Mouse (Mus musculus) adrenal gland, adult (tissue): ENCODE measurements around the gene Cdh23.

Experiments used
- DNase-seq, 2 experiments: peaks; one replicate each; pipeline ENCODE4 v3.0.0; 2022 to 2023; ENCODE audit warnings: low spot score in 1 of 2; ENCODE audit not compliant: inconsistent age in 2 of 2

Cdh23 gene

DNA sequence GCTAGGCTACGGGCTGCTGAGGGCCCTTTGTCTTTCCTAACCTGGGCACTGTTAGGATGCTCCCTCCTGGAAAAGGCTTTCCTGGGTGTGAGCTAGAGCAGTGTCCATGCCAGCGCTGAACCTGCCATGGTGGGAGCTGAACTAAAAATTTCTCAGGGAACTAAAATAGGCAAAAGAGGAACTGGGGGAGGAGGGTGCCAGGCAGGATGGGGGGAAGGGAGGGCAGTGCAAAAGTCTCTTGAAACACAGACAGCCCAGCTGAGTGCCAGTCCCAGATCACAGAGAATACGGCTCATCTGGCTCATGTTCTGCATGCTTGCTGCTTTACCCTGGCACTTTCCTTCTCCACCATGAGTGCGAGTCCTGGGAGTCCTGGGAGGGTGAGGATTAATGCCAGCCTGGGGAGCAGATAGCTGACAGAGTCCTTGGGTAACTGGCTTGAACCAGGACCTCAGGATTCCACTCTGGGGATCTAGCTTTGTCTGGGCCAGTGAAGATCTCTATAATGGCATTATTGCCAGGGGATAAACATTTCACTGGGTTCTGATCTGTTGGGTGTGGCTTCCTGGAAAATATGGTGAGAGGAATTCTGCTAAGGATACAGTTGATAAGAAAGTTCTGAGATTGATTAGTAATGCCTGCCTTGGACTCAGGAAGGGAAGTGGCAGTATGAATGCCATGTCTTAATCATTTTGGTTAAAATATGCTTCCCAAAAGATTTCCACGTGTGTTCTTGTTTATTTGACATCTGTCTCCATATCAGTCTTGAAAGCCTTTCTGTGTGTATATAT lies 324.5 kb downstream of the Cdh23 start:
- DNase-seq = peak in 1 of 2 experiments; percentile 47

DNA sequence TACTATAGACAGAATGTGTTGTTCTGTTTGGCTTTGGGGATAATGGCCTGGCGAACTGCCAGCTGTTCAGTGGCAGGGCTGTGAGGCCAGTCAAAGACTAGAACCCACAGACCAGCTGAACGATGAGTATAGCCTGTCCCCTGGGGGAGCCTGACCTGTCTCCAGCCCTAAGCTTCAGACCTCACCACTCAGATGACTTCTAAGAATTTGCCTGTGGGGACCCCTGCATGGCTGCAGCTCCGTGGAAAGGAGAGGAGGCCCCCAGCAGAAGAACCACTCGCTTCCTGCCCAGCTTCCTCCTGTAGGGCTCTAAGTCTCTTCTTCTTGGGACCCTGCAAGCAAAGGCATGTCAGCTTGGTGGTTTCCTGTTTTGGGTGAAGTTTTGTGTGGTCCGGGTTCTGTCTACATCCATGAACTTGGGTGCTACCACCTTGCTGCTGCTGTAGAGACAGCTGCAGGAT lies 325.7 kb downstream of the Cdh23 start:
- no peak for DNase-seq

DNA sequence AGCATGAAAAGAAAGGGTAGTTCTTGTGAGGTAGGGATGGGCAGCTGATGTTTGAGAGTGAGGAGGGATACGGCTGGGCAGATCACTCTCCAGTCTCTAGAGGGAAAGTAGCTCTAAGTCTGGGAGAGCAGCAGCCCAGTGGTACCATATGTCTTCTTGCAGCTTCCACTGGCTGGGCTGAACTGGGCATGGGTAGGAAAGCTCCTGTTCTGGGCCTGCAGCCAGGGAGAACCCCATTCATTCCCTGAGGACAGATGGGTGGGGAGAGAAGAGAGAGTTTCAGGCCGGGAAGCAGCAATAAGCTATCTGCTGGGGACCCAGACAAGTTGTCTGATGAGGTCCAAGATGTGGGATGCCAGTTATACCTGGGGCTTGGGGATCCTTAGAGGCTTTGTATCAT lies 326.2 kb downstream of the Cdh23 start:
- DNase-seq = no peak

DNA sequence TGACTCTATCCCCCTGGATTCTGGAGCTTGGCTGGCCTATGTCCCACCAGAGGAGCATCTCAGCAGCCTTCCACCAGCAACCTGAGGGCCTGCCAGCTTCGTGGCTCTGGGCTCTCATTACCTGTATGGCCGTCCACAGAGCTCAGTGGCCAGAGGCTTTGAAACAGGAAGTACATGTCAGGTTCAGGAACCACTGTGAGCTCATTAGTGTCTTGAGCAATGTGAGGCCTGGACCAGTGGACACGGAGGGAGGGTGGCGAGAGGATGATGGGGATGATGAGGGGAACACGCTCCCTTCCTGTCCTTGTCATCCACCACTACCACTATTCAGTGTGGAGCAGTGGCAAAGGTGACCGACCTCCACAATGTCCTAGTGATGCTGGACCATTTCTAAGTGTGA lies 326.9 kb downstream of the Cdh23 start:
- no peak for DNase-seq

DNA sequence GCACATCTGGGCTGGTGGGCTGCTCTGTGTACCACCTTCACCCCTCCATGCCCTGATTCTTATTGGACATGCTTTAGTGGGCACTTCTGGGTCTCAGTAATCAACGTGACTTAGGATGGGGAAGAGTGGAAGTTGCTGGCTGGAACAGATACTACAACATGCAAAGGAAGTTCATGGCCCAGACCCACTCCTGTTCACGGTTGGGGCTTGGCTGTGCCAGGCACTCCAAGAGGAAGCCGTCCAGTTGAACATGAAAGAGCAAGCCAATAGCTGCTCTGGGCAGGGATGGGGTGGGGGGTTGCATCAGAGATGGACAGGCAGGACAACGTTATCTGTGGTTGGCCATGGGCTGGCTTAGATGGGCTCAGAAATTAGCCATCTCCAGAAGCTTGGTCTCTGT lies 328.4 kb downstream of the Cdh23 start:
- DNase-seq = no peak

DNA sequence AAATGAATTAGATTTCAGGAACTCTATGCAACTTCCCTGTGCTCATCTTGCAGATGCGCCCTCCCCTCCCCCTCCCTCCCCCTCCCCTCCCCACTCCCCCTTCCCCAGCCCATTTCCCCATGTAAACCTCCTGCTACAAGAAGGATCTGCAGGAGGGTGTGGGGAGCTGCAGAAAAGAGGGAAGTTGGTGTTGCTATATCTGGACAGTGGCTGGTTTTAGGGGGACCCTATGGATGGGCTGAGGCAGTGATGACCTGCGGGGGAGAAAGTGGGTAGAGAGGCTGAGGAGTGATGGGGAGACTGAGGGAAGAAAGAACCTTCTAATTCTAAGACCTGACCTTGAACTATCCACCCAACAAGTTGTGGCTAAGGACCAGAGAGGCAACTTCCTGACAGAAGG lies 329.1 kb downstream of the Cdh23 start:
- DNase-seq = no peak

DNA sequence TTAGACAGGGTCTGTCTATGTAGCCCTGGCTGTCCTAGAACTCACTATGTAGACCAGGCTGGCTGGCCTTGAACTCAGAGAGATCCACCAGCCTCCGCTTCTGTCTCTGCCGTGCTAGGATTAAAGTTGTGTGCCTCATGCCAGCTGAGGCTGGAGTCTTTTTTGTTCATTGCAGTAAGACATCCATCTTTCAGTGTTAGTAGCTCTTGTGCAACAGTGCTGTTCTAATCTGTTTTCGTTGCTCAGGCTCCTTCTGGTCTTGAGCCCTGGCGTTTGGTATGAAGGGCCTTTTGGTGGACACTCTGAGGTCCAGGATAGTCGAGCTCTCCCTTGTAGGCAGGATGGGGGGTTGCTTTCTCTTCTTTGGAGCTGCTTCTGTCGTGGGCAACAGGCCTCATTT lies 332.9 kb downstream of the Cdh23 start:
- DNase-seq = no peak

DNA sequence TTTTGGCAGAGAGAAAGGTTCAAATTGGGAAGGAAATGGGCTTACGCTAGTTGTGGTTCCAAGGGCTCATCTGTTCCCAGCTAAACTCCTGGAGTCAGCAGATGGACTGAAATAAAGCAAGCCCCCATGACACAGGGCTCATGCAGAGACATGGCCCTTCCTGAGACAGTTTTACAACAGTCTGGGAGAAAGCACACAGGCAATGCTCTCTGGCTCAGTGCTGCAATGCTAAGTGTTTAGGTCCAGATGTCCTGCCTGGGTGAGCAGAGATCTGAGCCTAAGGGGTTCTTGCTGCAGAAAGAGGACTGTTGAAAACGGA lies 334.0 kb downstream of the Cdh23 start:
- no peak for DNase-seq

DNA sequence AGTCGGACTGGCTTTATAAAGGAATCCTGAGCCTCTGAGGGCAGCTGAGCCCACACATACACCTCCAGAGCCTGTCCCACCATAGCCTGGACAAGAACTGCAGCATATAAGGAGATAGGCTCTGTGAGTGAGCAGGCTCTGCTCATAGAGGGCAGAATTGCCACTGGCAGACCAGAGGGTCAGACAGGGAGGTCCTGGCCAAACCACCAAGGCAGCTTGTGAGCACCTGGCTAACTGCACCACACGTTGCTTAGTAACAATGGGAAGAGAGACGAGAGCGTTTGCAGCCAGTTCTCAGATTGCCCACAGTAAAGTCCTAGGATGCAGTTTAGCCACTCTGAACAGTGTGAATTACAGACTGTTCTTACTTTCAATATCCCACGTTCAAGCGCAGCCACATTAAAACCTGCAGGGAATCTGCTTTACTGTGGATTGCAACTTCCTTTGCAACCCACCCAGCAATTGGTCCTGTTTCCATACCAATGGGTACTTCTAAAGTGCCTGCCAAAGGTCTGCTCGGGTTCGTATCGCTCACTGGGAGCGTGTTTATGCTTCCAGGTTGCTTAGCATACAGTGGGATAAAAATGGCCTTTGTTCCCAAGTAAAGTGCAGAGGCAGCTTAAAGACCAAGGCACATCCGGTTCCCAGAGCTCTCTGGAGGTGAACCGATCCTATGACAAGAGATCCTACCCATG lies 334.5 kb downstream of the Cdh23 start:
- no peak for DNase-seq

DNA sequence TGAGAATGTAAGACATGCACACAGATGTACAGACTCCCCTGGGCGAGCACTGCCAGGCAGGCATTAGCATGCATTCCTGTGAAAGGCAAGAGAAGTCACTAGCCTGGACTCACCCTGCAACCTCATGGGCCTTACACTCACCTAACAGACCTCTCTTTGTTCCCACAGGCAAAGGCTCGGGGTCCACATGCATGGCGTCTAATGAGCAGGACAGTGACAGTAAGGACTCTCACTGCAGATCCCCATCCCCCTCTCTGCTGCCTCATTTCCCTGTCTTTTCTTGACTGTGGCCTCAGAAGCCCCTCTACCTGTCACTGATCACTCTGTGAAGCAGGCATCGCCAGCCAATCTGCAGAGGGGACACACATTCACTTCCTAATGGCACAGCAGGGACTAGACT lies 337.5 kb downstream of the Cdh23 start:
- no peak for DNase-seq

DNA sequence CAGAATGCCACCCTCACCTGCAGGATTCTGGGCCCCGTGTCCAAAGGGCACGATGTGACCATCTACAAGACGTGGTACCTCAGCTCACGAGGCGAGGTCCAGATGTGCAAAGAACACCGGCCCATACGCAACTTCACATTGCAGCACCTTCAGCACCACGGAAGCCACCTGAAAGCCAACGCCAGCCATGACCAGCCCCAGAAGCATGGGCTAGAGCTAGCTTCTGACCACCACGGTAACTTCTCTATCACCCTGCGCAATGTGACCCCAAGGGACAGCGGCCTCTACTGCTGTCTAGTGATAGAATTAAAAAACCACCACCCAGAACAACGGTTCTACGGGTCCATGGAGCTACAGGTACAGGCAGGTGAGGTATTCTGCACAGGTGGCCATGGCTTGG lies 338.4 kb downstream of the Cdh23 start:
- DNase-seq = no peak

DNA sequence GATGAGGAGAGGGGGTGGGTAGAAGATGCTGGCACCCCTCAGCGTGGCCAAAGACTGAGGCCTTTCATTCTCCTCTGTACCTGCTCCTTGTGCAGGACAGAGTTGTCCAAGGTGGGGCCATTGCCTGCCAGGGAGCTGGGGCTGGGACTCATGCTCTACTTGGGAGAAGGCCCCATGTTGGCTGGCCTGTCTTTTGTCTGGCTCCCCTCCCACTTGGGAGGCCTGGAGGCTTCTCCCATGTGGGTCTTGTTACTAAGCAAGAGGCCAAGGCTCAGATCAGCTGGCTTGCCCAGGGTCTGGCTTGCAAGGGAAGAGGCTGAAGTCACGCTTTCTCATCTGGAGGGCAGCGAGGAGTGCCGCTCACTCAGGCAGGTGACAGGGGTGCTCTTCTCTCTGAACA lies 338.8 kb downstream of the Cdh23 start:
- DNase-seq = peak in 1 of 2 experiments; percentile 61

DNA sequence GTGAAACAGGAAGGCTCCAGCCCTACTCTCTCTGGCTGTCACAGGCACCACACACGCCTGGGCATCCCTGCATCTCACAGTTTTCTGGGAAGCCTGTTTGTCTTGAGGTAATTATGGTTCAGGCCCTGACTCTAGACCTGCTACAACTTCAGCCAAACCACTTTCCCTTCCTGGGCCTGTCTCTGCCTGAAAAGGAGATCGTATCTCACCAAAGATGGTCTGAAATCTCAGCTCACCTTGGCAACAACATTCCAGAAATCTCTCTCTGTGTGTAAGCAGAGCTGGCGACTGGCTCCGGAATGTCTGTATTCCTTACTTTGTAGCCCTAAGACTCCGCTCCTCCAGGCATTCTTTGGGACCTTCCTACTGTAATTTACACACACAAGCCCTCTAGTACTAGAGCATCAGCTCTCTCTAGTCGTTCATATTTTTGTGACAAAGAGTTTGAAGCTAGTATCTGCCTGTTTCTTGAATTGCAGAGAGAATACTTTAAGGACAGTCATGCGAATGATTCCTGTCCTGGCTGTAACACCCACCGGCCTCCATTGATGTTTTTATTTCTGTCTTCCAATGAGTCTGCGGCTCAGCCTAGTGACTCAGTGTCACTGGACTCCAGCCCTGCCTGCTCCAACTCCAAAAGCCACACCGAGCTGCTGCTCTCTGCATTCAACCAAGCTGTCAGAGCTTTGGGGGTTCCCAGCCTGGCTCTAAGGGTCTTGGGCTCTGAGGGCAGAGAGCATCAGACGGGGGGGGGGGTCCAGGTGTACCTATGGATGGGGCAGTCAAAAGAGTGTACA lies 341.2 kb downstream of the Cdh23 start:
- DNase-seq = peak in 1 of 2 experiments; percentile 37

DNA sequence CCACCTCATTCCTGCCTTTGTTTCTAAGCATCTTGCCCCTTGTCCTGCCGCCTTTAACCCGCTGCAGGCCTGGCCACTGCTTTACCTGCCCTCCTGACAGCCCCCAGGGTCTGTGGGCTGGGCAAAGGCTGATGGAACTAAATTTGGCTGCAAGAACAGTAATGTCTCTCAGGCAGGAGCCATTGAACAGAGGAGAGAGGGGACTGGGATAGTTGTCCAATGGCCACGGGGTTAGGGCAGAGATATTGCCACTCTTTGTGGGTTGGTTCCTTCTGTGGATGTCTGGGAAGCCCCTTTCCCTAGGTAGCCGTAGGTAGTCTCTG lies 342.3 kb downstream of the Cdh23 start:
- no peak for DNase-seq

DNA sequence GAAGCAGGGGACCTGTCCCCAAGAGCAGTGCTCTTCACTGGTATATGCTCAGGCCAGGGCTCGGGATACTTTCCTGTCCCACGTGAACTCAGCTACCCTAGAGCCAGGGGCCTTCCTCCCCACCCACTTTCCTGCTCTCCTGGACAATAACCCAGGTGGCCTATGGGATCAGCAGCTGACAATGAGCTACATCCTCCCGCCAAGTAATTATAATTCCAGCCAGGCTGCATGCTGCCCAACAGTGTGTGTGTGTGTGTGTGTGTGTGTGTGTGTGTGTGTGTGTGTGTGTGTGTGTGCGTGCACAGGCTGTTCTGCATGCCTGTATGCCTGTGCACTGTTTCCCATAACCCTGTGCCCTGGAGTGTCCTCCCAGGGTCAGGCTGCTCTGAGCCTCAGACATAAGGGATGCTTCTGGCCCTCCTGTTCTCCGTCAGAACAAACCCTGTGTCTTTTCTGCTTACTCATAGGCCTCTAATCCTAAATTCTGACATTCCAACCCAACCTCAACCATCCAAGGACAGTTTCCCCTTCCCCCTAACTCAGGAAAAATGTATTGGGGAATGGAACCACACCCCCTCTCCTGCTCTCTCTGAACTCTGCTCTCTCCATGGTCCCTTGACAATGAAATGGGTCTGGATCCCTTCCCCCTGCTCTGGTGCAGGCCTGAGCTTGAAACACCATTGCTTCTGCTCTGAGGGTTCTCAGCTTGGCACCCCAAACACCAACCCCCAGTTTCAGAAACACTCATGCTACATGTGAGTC lies 342.9 kb downstream of the Cdh23 start:
- DNase-seq = no peak

DNA sequence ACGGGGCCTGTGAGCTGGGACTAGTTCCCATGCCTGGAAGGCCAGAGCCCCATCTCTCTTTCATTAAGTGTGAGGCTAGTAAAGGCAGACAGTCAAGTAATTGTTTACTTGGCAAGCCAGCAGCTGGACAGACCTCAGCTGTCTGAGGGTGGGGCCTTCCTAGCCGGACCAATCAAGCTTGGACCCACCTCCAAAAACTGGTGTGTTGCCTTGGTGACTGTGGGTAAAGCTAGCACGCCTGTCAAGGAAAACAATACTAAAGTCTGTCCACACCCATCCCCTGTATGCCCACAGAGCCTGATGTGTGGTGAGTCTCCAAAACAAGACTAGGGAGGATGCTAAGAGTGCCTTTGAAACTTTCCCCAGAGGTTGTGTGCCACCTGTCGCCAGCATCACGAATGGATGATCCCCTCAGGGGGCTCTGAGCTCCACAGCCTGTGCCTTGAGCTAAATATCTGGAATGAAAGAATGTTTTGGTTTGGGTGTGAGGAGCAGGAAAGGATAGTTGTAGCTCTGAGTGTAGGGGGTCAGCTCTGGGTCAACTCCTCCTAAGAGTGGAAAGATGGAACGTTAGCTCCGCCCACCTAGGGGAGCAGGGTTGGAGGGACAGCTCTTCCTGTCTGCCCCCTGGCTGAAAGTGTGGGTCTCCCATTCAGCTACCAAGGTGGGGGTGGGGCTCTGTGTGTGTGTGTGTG lies 344.4 kb downstream of the Cdh23 start:
- peak; percentile 50 to 67 for DNase-seq

DNA sequence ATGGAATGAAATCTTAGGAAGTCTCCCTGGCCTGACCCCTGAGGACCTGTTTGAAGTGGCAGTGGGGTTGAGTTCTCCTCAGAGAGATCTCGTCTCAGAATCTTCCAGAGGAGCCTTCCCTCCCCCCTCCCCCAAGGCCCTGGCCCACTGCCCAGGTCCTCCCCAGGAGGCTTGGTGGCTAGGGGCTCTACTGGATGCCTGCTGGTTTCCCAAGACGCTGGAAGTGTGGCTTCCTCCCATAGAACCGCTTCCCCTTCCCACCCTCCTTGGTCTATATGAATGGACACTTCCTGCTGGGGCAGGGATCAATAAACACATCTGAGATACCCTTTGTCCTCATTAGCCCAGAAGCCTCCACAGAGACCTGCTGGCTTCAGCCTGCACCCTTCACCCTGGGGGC lies 345.0 kb downstream of the Cdh23 start:
- DNase-seq = peak in 1 of 2 experiments; percentile 67

DNA sequence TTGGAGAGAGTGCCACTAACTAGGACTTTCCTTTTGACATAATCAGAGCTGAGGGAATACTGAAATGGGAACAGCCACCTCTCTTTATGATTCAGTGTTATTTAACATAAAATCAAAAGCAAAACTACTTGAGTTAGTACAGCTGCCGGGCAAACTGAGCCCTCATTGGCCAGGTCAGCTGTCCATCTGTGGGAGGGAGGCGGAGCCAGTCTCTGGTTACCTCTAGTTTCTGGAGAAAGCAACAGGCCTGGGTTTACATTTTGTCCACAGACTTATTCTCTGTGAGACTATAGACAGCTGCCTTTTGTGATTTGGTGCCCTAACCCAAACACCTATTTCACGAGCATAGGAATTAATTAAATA lies 345.5 kb downstream of the Cdh23 start:
- DNase-seq = peak; percentile 92 to 98

DNA sequence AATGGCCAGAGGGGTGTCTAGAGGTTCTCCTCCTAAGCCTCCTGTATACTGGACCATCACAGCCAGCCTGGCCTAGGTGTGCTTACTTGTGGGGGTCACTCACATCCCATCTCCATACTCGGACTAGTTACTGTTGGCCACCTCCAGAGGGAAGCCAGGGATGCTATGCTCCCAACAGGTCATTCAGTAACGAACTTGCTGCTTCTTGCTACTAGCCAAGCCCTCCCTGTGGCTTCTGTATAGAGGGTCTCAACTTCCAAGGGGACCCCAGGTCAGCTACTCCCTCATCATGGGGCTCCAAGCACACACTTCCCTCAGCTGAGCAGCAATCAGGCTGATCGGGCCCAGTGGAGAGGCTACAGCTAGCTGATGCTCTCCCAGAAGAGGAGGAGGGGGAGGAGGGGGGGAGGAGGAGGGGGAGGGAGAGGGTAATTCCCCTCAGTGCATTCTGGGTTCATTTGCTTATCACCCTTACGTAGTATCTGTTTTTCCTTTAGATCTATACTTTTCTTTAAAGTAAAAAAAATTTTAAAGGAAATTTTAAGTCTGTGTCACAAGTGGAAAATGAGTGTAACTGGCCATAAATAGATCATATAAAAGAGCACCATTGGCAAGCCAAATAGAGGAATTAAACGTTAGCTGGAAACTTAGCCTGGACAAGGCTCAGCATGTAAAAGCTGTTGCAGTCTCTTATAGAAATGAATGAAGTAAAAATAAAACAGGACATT lies 346.0 kb downstream of the Cdh23 start:
- DNase-seq = no peak

DNA sequence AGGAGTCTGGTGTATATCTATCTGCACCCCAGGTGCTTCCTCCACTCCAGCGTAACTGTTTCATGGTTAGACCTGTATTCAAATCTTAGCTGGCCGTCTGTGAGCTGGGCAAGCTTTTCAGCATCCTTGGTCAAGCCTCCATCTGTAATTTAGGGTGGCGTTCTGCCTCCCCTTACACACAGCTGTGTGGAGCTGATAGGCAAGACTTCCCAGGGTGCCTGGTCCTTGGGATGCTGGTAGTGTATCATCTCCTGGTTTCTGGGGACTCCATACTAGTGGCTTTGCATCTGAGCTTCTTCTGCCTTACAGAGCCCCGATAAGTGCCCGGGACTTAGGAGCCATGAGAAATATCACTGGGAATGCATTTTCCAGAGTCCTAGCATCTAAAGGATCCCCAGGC lies 346.6 kb downstream of the Cdh23 start:
- no peak for DNase-seq
